Mouse (Mus musculus) thymus, adult 2 months (tissue): ENCODE data around the gene Bend6.

Experiments used
- CTCF ChIP-seq: fragments of 200-500 bp; IDR thresholded peaks from 2 replicates; pipeline ENCODE4 v1.5.1; 2012; ENCODE audit warnings: mild to moderate bottlenecking, control low read depth, low read length, moderate library complexity, borderline replicate concordance; ENCODE audit not compliant: control insufficient read depth, poor library complexity, insufficient read depth; ENCODE audit errors: extremely low read depth
- POLR2A ChIP-seq: fragments of 200-500 bp; IDR thresholded peaks from 2 replicates; pipeline ENCODE4 v1.6.1; 2012; ENCODE audit warnings: mild to moderate bottlenecking, low read length, control low read depth, moderate library complexity; ENCODE audit not compliant: control insufficient read depth, poor library complexity, insufficient read depth; ENCODE audit errors: extremely low read depth

- TF ChIP-seq CTCF (no peak), POLR2A (no peak)
These were observed 25.4 kb upstream of the Bend6 start for GRCm38 (mm10) chr1:33932845-33933499.
